Comparison of ENCODE assay signal across 23 mouse cellular contexts in the genomic region with DNA sequence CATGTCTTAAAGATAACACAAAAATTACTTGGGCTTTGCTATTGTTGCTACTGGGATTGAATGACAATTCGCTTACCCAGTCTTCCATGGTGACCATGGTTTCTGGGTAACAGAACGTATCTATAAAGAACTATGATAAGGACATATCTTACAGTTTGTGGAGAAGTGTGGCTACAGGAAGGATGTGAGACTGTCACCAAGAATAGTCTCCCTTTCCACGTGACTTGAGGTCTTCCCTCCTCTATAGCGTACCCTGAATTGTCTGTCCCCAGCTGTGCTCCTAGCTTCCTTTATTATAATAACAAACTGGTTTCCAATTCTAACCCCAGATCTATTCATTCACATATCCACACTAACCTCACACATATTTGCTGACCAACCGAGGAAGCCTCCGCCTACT. TPM values are rescaled to one million over a fixed set of nuclear protein-coding genes. Genes with fewer than 3 reads are reported as not detected.
A peak's percentile ranks its signal among the peaks of the same experiment; 100 is the strongest.
DNase-seq lines count a peak whose midpoint lies in the region; ATAC-seq and TF ChIP-seq lines count a peak whose summit lies in the region.
"Had no signal": no experiment of that assay in that cellular context is flagged by ENCODE, and none has a peak within 500 bp of the region (broad histone marks: within the 10 kb centered on the region; RNA-seq: fewer than 3 reads in every experiment).

No protein-coding gene starts in this region.

- no peaks in the 10 kb centered on the region for H3K79me2 ChIP-seq in MEL (ENCODE audit: control insufficient read depth, insufficient read depth, low read length, poor library complexity)

- H3K27me3 ChIP-seq in MEL (ENCODE audit: control insufficient read depth in 1 of 2, insufficient read depth in 2 of 2, low read length in 2 of 2), result no peaks in the 10 kb centered on the region
- H3K27me3 ChIP-seq in hindbrain, postnatal 0 days (ENCODE audit: insufficient read depth, low read length), result no peaks in the 10 kb centered on the region
- no peaks in the 10 kb centered on the region for H3K27me3 ChIP-seq in midbrain, embryonic 16.5 days (ENCODE audit: control insufficient read depth, insufficient read depth, low read depth, low read length)
- H3K27me3 ChIP-seq: embryonic facial prominence, embryonic 12.5 days; forebrain, embryonic 13.5 days; forebrain, embryonic 15.5 days had no signal

- H3K9ac ChIP-seq in MEL (ENCODE audit: control insufficient read depth, low read depth, low read length, poor library complexity, severe bottlenecking), result no peak overlapping the region
- no peak overlapping the region for H3K9ac ChIP-seq in hindbrain, postnatal 0 days (replicated peaks; ENCODE audit: low read length)
- no peak overlapping the region for H3K9ac ChIP-seq in midbrain, embryonic 16.5 days (ENCODE audit: low read depth, low read length)
- H3K9ac ChIP-seq: embryonic facial prominence, embryonic 12.5 days; forebrain, embryonic 13.5 days; forebrain, embryonic 15.5 days; forebrain, postnatal 0 days had no signal

- H3K27ac ChIP-seq in MEL (ENCODE audit: control insufficient read depth, low read depth, low read length), result no peak overlapping the region
- H3K27ac ChIP-seq in hindbrain, postnatal 0 days, result no peak overlapping the region
- H3K27ac ChIP-seq in midbrain, embryonic 16.5 days (ENCODE audit: low read length), result no peak overlapping the region
- H3K27ac ChIP-seq: embryonic facial prominence, embryonic 10.5 days; embryonic facial prominence, embryonic 12.5 days; forebrain, embryonic 13.5 days; forebrain, embryonic 15.5 days had no signal

- peak; percentile 43 for ATAC-seq in granulocyte monocyte progenitor cell, adult 5-6 weeks (replicated peaks; ENCODE audit: poor library complexity, severe bottlenecking)
- no peak for ATAC-seq in hindbrain, postnatal 0 days
- no peak for ATAC-seq in midbrain, embryonic 16.5 days
- ATAC-seq: CD4-positive, CD25-positive, alpha-beta regulatory T cell, adult 4 months; forebrain, embryonic 13.5 days; forebrain, embryonic 15.5 days; forebrain, postnatal 0 days had no signal

- no peak for TF ChIP-seq POLR2A in MEL (IDR thresholded peaks at IDR 0.05; ENCODE audit: control insufficient read depth in 1 of 2, insufficient read depth in 1 of 2, low read depth in 1 of 2, low read length in 2 of 2, poor library complexity in 1 of 2)

- H3K36me3 ChIP-seq in MEL (ENCODE audit: control insufficient read depth in 1 of 2, insufficient read depth in 2 of 2, low read length in 2 of 2), result peaks cover 0 to 13% of the 10 kb centered on the region in 2 experiments; a peak in 2 of 4 replicates
- H3K36me3 ChIP-seq in hindbrain, postnatal 0 days (ENCODE audit: insufficient read depth, low read length), result no peaks in the 10 kb centered on the region
- no peaks in the 10 kb centered on the region for H3K36me3 ChIP-seq in midbrain, embryonic 16.5 days (ENCODE audit: control insufficient read depth, insufficient read depth, low read length)
- H3K36me3 ChIP-seq: embryonic facial prominence, embryonic 10.5 days; embryonic facial prominence, embryonic 12.5 days; forebrain, embryonic 15.5 days; G1E had no signal

- peak; percentile 24 to 27; a peak in 1 of 4 replicates for TF ChIP-seq EP300 in MEL (IDR thresholded peaks at IDR 0.05; ENCODE audit: low read depth in 1 of 2, low read length in 2 of 2)

- TF ChIP-seq CTCF in MEL (IDR thresholded peaks at IDR 0.05 in 2 of 3, conservative IDR thresholded peaks at IDR 0.05 in 1 of 3; ENCODE audit: control insufficient read depth in 1 of 3, insufficient read depth in 1 of 3, low read depth in 2 of 3, low read length in 3 of 3, poor library complexity in 1 of 3, severe bottlenecking in 1 of 3), result no peak
- TF ChIP-seq CTCF in hindbrain, postnatal 0 days (IDR thresholded peaks at IDR 0.05; ENCODE audit: low read depth), result no peak

- peak; percentile 80 for DNase-seq in 416B (ENCODE audit: low read depth)
- peak; percentile 46 for DNase-seq in MEL (ENCODE audit: low read depth, low spot score)
- no peak for DNase-seq in hindbrain, postnatal 0 days (ENCODE audit: low spot score)
- no peak for DNase-seq in testis, postnatal 14 days (ENCODE audit: low spot score)
- DNase-seq: adrenal gland, adult 2 months; adrenal gland, postnatal 10 days; adrenal gland, postnatal 25 days; B cell, adult 2 months; cerebellum, adult 11 months; cerebellum, adult 18-20 months; cerebellum, adult 8-10 months; cerebellum, adult 9-11 months; cerebellum, postnatal 14 days; cerebellum, postnatal 36 days; forebrain, postnatal 0 days had no signal

- 90% methylated on average over 6 of the region's 6 CpGs for WGBS in hindbrain, postnatal 0 days
- WGBS in midbrain, embryonic 16.5 days, result 93% methylated on average over 6 of the region's 6 CpGs

- no peaks in the 10 kb centered on the region for H3K9me3 ChIP-seq in MEL (replicated peaks; ENCODE audit: insufficient read depth, low read length)
- H3K9me3 ChIP-seq in hindbrain, postnatal 0 days (ENCODE audit: low read length), result no peaks in the 10 kb centered on the region
- no peaks in the 10 kb centered on the region for H3K9me3 ChIP-seq in midbrain, embryonic 16.5 days (replicated peaks; ENCODE audit: control insufficient read depth, low read length, poor library complexity, severe bottlenecking)
- H3K9me3 ChIP-seq: embryonic facial prominence, embryonic 10.5 days; embryonic facial prominence, embryonic 12.5 days; forebrain, embryonic 13.5 days; forebrain, embryonic 15.5 days; G1E had no signal

- TF ChIP-seq RAD21 in MEL (IDR thresholded peaks at IDR 0.05; ENCODE audit: low read depth, low read length), result no peak

- H3K4me3 ChIP-seq in MEL (ENCODE audit: control insufficient read depth in 1 of 2, insufficient read depth in 1 of 2, low read depth in 2 of 2, low read length in 2 of 2), result no peak overlapping the region
- H3K4me3 ChIP-seq in hindbrain, postnatal 0 days (ENCODE audit: low read length), result no peak overlapping the region
- no peak overlapping the region for H3K4me3 ChIP-seq in midbrain, embryonic 16.5 days (ENCODE audit: low read depth, low read length)
- H3K4me3 ChIP-seq: embryonic facial prominence, embryonic 10.5 days; embryonic facial prominence, embryonic 12.5 days; forebrain, embryonic 13.5 days; forebrain, embryonic 15.5 days had no signal

- no peak overlapping the region for H3K4me2 ChIP-seq in hindbrain, postnatal 0 days (ENCODE audit: low read depth, low read length)
- H3K4me2 ChIP-seq in midbrain, embryonic 16.5 days (ENCODE audit: low read length), result no peak overlapping the region
- H3K4me2 ChIP-seq: embryonic facial prominence, embryonic 12.5 days; forebrain, embryonic 13.5 days; forebrain, embryonic 15.5 days had no signal

- H3K4me1 ChIP-seq in MEL (ENCODE audit: control insufficient read depth in 1 of 2, insufficient read depth in 2 of 2, low read length in 2 of 2), result peaks cover 0 to 11% of the 10 kb centered on the region in 2 experiments; a peak in 3 of 4 replicates
- H3K4me1 ChIP-seq in hindbrain, postnatal 0 days (ENCODE audit: insufficient read depth, low read length), result no peaks in the 10 kb centered on the region
- H3K4me1 ChIP-seq in midbrain, embryonic 16.5 days (ENCODE audit: control insufficient read depth, insufficient read depth, low read length), result no peaks in the 10 kb centered on the region
- H3K4me1 ChIP-seq: embryonic facial prominence, embryonic 12.5 days had no signal

TF ChIP-seq in MEL, 35 proteins besides CTCF, POLR2A, EP300 and RAD21 (continues in another document):
- TF ChIP-seq TAL1 (IDR thresholded peaks at IDR 0.05; ENCODE audit: low read length), result no peak
- TF ChIP-seq ZNF384 (IDR thresholded peaks at IDR 0.05; ENCODE audit: low read depth, low read length), result no peak
- peak; percentile 51; the same call in 1 of the 2 replicates for TF ChIP-seq GATA1 (IDR thresholded peaks at IDR 0.05; ENCODE audit: low read depth, low read length)
- TF ChIP-seq MAX (IDR thresholded peaks at IDR 0.05; ENCODE audit: low read length), result 0 out of 2 replicates have a peak, but pooled peaks have one; percentile 24
- TF ChIP-seq HCFC1 (IDR thresholded peaks at IDR 0.05; ENCODE audit: low read depth, low read length), result no peak
- TF ChIP-seq POLR2AphosphoS2 (IDR thresholded peaks at IDR 0.05; ENCODE audit: low read length), result no peak
- TF ChIP-seq MXI1 (IDR thresholded peaks at IDR 0.05; ENCODE audit: low read depth, low read length), result peak; percentile 43; the same call in 1 of the 2 replicates
- no peak for TF ChIP-seq CHD1 (IDR thresholded peaks at IDR 0.05; ENCODE audit: low read depth, low read length)
- no peak for TF ChIP-seq USF2 (IDR thresholded peaks at IDR 0.05; ENCODE audit: borderline replicate concordance in 1 of 2, insufficient read depth in 1 of 2, low read depth in 1 of 2, low read length in 2 of 2)
- TF ChIP-seq RCOR1 (IDR thresholded peaks at IDR 0.05; ENCODE audit: low read depth, low read length), result no peak
- no peak for TF ChIP-seq MYB (IDR thresholded peaks at IDR 0.05; ENCODE audit: low read depth, low read length)
- TF ChIP-seq CHD2 (IDR thresholded peaks at IDR 0.05; ENCODE audit: low read length), result no peak
- no peak for TF ChIP-seq KAT2A (conservative IDR thresholded peaks at IDR 0.05; ENCODE audit: low read depth, low read length)
- TF ChIP-seq ELF1 (IDR thresholded peaks at IDR 0.05; ENCODE audit: low read depth, low read length), result no peak
- TF ChIP-seq NELFE (IDR thresholded peaks at IDR 0.05; ENCODE audit: low read depth, low read length), result no peak
- TF ChIP-seq JUND (IDR thresholded peaks at IDR 0.05; ENCODE audit: low read depth, low read length), result no peak

RNA-seq across cellular contexts. Expression of a gene that starts 3.8 kb away (rescaled TPM):
- total RNA-seq in MEL (2012; rRNA removed), result 0.04 TPM in 1 of 2 replicates, not detected in the other
- not detected for polyA plus RNA-seq in MEL (2012; ENCODE audit: insufficient read depth in 1 of 2, insufficient read length in 2 of 2, low read depth in 1 of 2, low replicate concordance in 2 of 2, missing spikeins in 1 of 2)
- total RNA-seq in granulocyte monocyte progenitor cell, adult 5-6 weeks (2014; fragmentation: Nextera tagmentation), result not detected in 2 replicates
- 0.22 TPM in 1 of 2 replicates, not detected in the other for total RNA-seq in granulocyte monocyte progenitor cell, adult 5-6 weeks (2017)
- total RNA-seq in hindbrain, postnatal 0 days (2014; rRNA removed), result 0.47 and 0.83 TPM in 2 replicates
- 0.42 and 0.61 TPM in 2 replicates for polyA plus RNA-seq in hindbrain, postnatal 0 days (2015; fragmentation: Nextera tagmentation; extraction: Ambion mirVana)
- polyA plus RNA-seq in midbrain, embryonic 16.5 days (2015; fragmentation: Nextera tagmentation; extraction: Ambion mirVana), result 0.18 and 0.40 TPM in 2 replicates
- total RNA-seq: adrenal gland, adult 2 months; adrenal gland, postnatal 25 days had no signal
- polyA plus RNA-seq: CD4-positive, CD25-positive, alpha-beta regulatory T cell, adult 4 months; G1E had no signal

RNA-seq across cellular contexts. Expression of a gene that starts 35.8 kb away (rescaled TPM):
- total RNA-seq in MEL (2012; rRNA removed), result 74.0 and 80.9 TPM in 2 replicates
- polyA plus RNA-seq in MEL (2012; ENCODE audit: insufficient read depth in 1 of 2, insufficient read length in 2 of 2, low read depth in 1 of 2, low replicate concordance in 2 of 2, missing spikeins in 1 of 2), result 10 to 100 TPM in 1 of 2 experiments, not detected in 1; 91.0 TPM
- 78.1 and 85.9 TPM in 2 replicates for total RNA-seq in granulocyte monocyte progenitor cell, adult 5-6 weeks (2014; fragmentation: Nextera tagmentation)
- 149 and 165 TPM in 2 replicates for total RNA-seq in granulocyte monocyte progenitor cell, adult 5-6 weeks (2017)
- 38.9 and 43.2 TPM in 2 replicates for total RNA-seq in hindbrain, postnatal 0 days (2014; rRNA removed)
- 188 and 200 TPM in 2 replicates for polyA plus RNA-seq in hindbrain, postnatal 0 days (2015; fragmentation: Nextera tagmentation; extraction: Ambion mirVana)
- 156 and 157 TPM in 2 replicates for polyA plus RNA-seq in midbrain, embryonic 16.5 days (2015; fragmentation: Nextera tagmentation; extraction: Ambion mirVana)

Comparison
In these comparisons a context has a peak if more than half of its experiments do, and no peak if none do; other contexts are left out.
1. DNase-seq: peak in 416B (single experiment) and MEL (single experiment); none in hindbrain, postnatal 0 days (single experiment) and testis, postnatal 14 days (single experiment).